Mouse (Mus musculus): ENCODE results near the gene 1700067P10Rik. TPM values are rescaled to one million over a fixed set of nuclear protein-coding genes. Genes with fewer than 3 reads are reported as not detected.

Gene 1700067P10Rik
- polyA plus RNA-seq, 1 experiment from 2014 or later: not detected

GRCm38 (mm10) chr17:48097743-48098527 lies 8.8 kb downstream of the 1700067P10Rik start:
- no peak for ATAC-seq (ENCODE audit: low FRiP score, low read depth)
- H3K27ac ChIP-seq (replicated peaks): no peak overlapping the region
- peak overlapping the region; percentile 51 for H3K4me2 ChIP-seq
- peaks cover 67% of the 10 kb centered on the region for H3K27me3 ChIP-seq
- WGBS: under 1% methylated on average over 40 of the region's 43 CpGs
- no peaks in the 10 kb centered on the region for H3K36me3 ChIP-seq
- H3K9ac ChIP-seq: no peak overlapping the region
- peaks cover 45% of the 10 kb centered on the region for H3K4me1 ChIP-seq (replicated peaks)
- H3K4me3 ChIP-seq: peak overlapping the region; percentile 19
- H3K9me3 ChIP-seq: no peaks in the 10 kb centered on the region

GRCm38 (mm10) chr17:48098528-48098890 lies 9.4 kb downstream of the 1700067P10Rik start:
- Histone ChIP-seq H3K4me3 (peak overlapping the region; percentile 19; the same call in 1 of the 2 replicates), H3K36me3 (no peaks in the 10 kb centered on the region), H3K27me3 (peaks cover 66% of the 10 kb centered on the region), H3K4me1 (replicated peaks) (peaks cover 45% of the 10 kb centered on the region), H3K9me3 (no peaks in the 10 kb centered on the region), H3K4me2 (peak overlapping the region; percentile 51), H3K27ac (replicated peaks) (no peak overlapping the region), H3K9ac (no peak overlapping the region)
- under 1% methylated on average over 19 of the region's 19 CpGs for WGBS
- no peak for ATAC-seq (ENCODE audit: low FRiP score, low read depth)

- H3K27me3 ChIP-seq: peaks cover 58% of the 10 kb centered on the region
- H3K4me2 ChIP-seq: no peak overlapping the region
- no peak overlapping the region for H3K9ac ChIP-seq
- H3K36me3 ChIP-seq: no peaks in the 10 kb centered on the region
- H3K4me1 ChIP-seq (replicated peaks): peaks cover 45% of the 10 kb centered on the region
- H3K27ac ChIP-seq (replicated peaks): no peak overlapping the region
- ATAC-seq (ENCODE audit: low FRiP score, low read depth): no peak
- WGBS: 12% methylated on average over 11 of the region's 11 CpGs
- no peaks in the 10 kb centered on the region for H3K9me3 ChIP-seq
- H3K4me3 ChIP-seq: no peak overlapping the region
Observed at GRCm38 (mm10) chr17:48099312-48099711, 10.2 kb downstream of the 1700067P10Rik start.

GRCm38 (mm10) chr17:48100441-48101417 lies 11.6 kb downstream of the 1700067P10Rik start:
- Histone ChIP-seq H3K36me3 (no peaks in the 10 kb centered on the region), H3K4me1 (replicated peaks) (peaks cover 37% of the 10 kb centered on the region), H3K27me3 (peaks cover 45% of the 10 kb centered on the region), H3K9ac (no peak overlapping the region), H3K4me3 (peak overlapping the region; percentile 28), H3K9me3 (no peaks in the 10 kb centered on the region), H3K4me2 (peak overlapping the region; percentile 54), H3K27ac (replicated peaks) (no peak overlapping the region)
- 13% methylated on average over 21 of the region's 21 CpGs for WGBS
- ATAC-seq (ENCODE audit: low FRiP score, low read depth): peak; percentile 82

GRCm38 (mm10) chr17:48107333-48107732 lies 18.2 kb downstream of the 1700067P10Rik start:
- WGBS: 37% methylated on average over 4 of the region's 4 CpGs
- Histone ChIP-seq H3K9ac (no peak overlapping the region), H3K4me1 (replicated peaks) (no peaks in the 10 kb centered on the region), H3K27ac (replicated peaks) (no peak overlapping the region), H3K27me3 (peaks cover 4% of the 10 kb centered on the region; the same call in 1 of the 2 replicates), H3K4me3 (no peak overlapping the region), H3K9me3 (no peaks in the 10 kb centered on the region), H3K36me3 (no peaks in the 10 kb centered on the region), H3K4me2 (no peak overlapping the region)
- ATAC-seq (ENCODE audit: low FRiP score, low read depth): no peak

- 63% methylated on average over 6 of the region's 6 CpGs for WGBS
- Histone ChIP-seq H3K9ac (no peak overlapping the region), H3K27ac (replicated peaks) (no peak overlapping the region), H3K4me3 (no peak overlapping the region), H3K27me3 (peaks cover under 1% of the 10 kb centered on the region; the same call in 1 of the 2 replicates), H3K9me3 (no peaks in the 10 kb centered on the region), H3K4me1 (replicated peaks) (no peaks in the 10 kb centered on the region), H3K36me3 (no peaks in the 10 kb centered on the region), H3K4me2 (no peak overlapping the region)
- no peak for ATAC-seq (ENCODE audit: low FRiP score, low read depth)
Observed at GRCm38 (mm10) chr17:48107862-48108261, 18.7 kb downstream of the 1700067P10Rik start.

GRCm38 (mm10) chr17:48108520-48108919 lies 19.4 kb downstream of the 1700067P10Rik start:
- Histone ChIP-seq H3K4me3 (no peak overlapping the region), H3K9ac (no peak overlapping the region), H3K27ac (replicated peaks) (no peak overlapping the region), H3K9me3 (no peaks in the 10 kb centered on the region), H3K4me2 (no peak overlapping the region), H3K4me1 (replicated peaks) (no peaks in the 10 kb centered on the region), H3K36me3 (no peaks in the 10 kb centered on the region), H3K27me3 (no peaks in the 10 kb centered on the region)
- WGBS: 81% methylated on average over 3 of the region's 3 CpGs
- no peak for ATAC-seq (ENCODE audit: low FRiP score, low read depth)

GRCm38 (mm10) chr17:48110547-48111287 lies 21.6 kb downstream of the 1700067P10Rik start:
- WGBS: 42% methylated on average over 8 of the region's 8 CpGs
- Histone ChIP-seq H3K4me3 (no peak overlapping the region), H3K4me2 (no peak overlapping the region), H3K9me3 (no peaks in the 10 kb centered on the region), H3K36me3 (no peaks in the 10 kb centered on the region), H3K27me3 (no peaks in the 10 kb centered on the region), H3K27ac (replicated peaks) (no peak overlapping the region), H3K4me1 (replicated peaks) (no peaks in the 10 kb centered on the region), H3K9ac (no peak overlapping the region)
- no peak for ATAC-seq (ENCODE audit: low FRiP score, low read depth)

- H3K9me3 ChIP-seq: no peaks in the 10 kb centered on the region
- H3K36me3 ChIP-seq: no peaks in the 10 kb centered on the region
- 74% methylated on average over 1 of the region's 1 CpGs for WGBS
- no peaks in the 10 kb centered on the region for H3K27me3 ChIP-seq
- no peak overlapping the region for H3K4me2 ChIP-seq
- H3K4me3 ChIP-seq: no peak overlapping the region
- no peaks in the 10 kb centered on the region for H3K4me1 ChIP-seq (replicated peaks)
- no peak overlapping the region for H3K27ac ChIP-seq (replicated peaks)
- H3K9ac ChIP-seq: no peak overlapping the region
- ATAC-seq (ENCODE audit: low FRiP score, low read depth): no peak
Observed at GRCm38 (mm10) chr17:48118570-48118969, 29.5 kb downstream of the 1700067P10Rik start.

GRCm38 (mm10) chr17:48119656-48120055 lies 30.5 kb downstream of the 1700067P10Rik start:
- peak; percentile 61; the same call in 1 of the 2 replicates for ATAC-seq (ENCODE audit: low FRiP score, low read depth)
- WGBS: 16% methylated on average over 3 of the region's 3 CpGs

GRCm38 (mm10) chr17:48120456-48120855 lies 31.3 kb downstream of the 1700067P10Rik start:
- no peak overlapping the region for H3K27ac ChIP-seq (replicated peaks)
- no peak overlapping the region for H3K9ac ChIP-seq
- no peaks in the 10 kb centered on the region for H3K4me1 ChIP-seq (replicated peaks)
- no peaks in the 10 kb centered on the region for H3K9me3 ChIP-seq
- H3K4me2 ChIP-seq: no peak overlapping the region
- no peaks in the 10 kb centered on the region for H3K27me3 ChIP-seq
- H3K36me3 ChIP-seq: no peaks in the 10 kb centered on the region
- no peak overlapping the region for H3K4me3 ChIP-seq
- WGBS: 94% methylated on average over 20 of the region's 20 CpGs
- ATAC-seq (ENCODE audit: low FRiP score, low read depth): no peak

More at GRCm38 (mm10) chr17:48119656-48120055, 30.5 kb downstream of the 1700067P10Rik start:
- Histone ChIP-seq H3K9ac (no peak overlapping the region), H3K27me3 (no peaks in the 10 kb centered on the region), H3K27ac (replicated peaks) (no peak overlapping the region), H3K4me2 (no peak overlapping the region), H3K4me1 (replicated peaks) (no peaks in the 10 kb centered on the region), H3K4me3 (no peak overlapping the region), H3K36me3 (no peaks in the 10 kb centered on the region), H3K9me3 (no peaks in the 10 kb centered on the region)

Measured in hindbrain, embryonic 15.5 days (tissue).